Mouse (Mus musculus) inflammation-experienced regulatory T-cells, adult 6 months (primary cell): ENCODE measurements around the gene Agbl3. TPM values are rescaled to one million over a fixed set of nuclear protein-coding genes. Genes with fewer than 3 reads are reported as not detected.
A peak's percentile ranks its signal among the peaks of the same experiment; 100 is the strongest.

ENCODE experiments used
- ATAC-seq: one replicate; pipeline ENCODE4 v1.8.0; 2017
- polyA plus RNA-seq, 3 experiments: library from polyadenylated mRNA; unstranded; fragments of 100-300 nt; shearing (Covaris generic); gene quantifications; one replicate each; pipeline ENCODE4 v1.2.1; 2017

Agbl3 gene
- polyA plus RNA-seq, 3 experiments from 2014 or later: 1.7 to 2.6 (median 2.3) TPM

DNA sequence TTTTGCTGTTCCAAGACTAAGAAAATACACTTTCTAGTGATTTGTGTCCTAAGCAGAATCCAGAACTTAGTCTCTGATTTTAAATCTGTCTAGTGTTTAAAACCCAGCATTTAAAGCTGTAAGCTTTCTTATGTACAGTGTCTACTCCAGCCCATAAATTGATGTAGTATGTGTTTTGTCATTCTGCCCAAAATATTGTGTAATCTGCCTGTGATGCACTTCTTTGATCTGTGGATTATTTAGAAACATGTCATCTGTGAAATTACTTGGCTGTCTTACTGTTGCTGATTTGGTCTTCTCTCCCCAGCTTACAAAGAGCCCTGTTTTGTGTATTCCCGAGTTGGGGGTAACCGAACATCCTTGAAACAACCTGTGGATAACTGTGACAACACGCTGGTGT is 17.7 kb downstream of the Agbl3 start:
- ATAC-seq: no peak

DNA sequence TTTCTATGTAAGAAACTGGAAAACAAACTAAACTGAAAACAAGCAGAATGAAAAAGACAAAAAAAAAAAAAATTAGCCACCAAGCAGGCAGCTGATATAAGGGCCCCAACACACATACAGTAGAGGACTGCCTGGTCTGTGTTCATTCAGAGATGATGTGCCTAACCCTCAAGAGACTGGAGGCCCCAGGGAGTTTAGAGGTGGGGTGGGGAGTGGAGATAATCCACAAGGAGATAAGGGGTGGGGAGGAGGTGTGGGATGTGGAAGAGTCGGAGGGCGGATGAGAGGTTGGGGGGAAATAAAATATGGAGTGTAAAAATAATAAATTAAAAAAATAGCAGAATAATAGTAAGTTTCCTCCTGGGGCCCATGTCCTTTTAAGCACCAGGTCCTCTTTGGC is 25.4 kb downstream of the Agbl3 start:
- ATAC-seq: no peak

DNA sequence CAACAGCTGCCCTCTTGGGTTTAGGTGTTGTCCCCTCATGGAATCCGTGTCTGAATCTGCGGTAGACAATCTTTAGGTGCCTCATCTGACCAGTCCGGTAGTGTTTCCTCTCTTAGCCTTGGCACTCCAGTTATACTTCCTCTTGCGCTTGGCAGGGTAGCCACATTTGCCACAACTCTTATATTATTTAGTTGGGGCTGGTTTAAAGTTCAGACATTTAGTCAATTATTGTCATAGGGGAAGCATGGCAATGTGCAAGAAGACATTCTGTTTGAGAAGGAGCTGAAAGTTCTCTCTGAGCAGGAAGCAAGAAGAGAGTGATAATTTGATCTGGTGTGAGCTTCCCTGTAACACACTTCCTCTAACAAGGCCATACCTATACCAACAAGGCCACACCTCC is 30.4 kb downstream of the Agbl3 start:
- no peak for ATAC-seq

DNA sequence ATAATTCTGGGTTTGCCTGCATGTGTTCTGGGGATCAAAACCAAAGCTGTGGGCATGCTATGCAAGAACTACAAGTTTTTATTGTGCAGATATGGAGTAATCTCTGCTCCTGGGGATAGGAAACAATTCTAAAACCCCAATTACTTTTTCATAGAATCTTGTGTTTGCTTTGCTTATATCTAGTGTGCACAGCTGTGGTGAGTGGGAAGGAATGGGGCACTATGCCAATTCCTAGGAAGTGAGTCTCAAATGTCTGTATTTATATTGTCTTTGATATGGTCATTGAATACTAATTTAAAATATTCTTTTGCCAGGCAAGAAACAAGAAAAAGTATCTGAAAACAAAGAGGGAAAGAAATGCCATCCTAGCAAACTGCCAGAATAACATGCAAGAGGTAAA is 44.2 kb downstream of the Agbl3 start:
- no peak for ATAC-seq

DNA sequence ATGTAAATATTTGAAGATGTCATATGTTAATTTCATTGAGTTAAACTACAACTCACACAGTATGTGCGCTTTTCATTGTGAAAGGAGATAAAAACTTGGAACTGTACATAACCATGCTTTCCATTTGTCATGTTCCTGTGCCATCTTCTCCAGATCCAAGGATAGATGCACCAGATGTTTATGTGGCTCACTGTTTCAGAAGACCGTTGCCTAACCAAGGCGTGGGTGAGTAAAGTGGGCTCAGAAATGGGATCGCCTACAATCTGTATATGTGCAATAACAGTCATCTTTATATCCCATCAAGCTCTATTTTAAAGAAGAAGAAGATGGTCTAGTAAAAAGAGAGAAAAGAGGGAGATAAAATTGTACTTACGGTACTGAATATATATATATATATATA is 52.1 kb downstream of the Agbl3 start:
- no peak for ATAC-seq

DNA sequence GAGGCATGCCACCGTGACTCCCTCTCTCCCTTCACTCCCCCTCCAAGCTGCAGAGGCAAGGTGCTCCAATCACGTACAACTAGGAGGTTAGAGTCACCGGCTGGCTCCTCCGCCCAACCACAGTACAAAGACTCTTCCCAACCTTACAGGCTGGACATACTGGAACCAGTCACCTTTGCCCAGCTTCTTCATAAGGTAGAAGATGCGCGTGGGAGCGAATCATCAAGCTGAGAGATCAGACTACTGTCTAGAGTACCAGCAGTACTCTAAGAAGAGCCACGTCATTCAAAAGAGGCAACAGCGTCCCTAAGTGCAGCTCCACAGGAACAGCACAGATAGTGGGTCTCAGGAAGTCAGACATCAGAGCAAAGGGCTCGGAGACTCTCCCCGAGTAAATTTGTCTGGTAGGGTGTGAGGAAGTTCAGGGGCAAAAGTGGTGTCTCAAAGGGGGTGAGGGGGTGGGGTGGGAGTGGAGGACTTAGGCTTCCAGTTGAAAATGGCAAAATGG is 81.4 kb downstream of the Agbl3 start:
- ATAC-seq: no peak

DNA sequence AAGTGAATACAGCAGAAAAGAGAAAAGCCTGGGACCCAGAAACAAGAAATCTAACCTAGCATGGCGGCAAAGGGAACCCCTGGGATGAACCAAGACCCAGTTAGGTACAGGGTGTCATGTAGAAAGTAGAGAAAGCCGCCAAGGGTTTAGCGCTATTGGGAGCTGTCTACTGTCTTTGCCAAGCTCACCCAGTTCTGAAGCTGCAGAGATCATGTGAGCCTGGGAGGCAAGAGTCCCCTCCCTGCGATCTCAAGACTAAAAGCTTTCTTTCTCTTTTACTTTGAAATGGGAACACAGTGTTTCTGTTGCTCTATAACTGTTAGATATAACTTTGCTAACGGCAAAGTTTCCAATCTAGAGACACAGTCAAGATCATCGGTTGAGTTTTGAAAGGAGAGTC is 82.1 kb downstream of the Agbl3 start:
- ATAC-seq: peak; percentile 69

DNA sequence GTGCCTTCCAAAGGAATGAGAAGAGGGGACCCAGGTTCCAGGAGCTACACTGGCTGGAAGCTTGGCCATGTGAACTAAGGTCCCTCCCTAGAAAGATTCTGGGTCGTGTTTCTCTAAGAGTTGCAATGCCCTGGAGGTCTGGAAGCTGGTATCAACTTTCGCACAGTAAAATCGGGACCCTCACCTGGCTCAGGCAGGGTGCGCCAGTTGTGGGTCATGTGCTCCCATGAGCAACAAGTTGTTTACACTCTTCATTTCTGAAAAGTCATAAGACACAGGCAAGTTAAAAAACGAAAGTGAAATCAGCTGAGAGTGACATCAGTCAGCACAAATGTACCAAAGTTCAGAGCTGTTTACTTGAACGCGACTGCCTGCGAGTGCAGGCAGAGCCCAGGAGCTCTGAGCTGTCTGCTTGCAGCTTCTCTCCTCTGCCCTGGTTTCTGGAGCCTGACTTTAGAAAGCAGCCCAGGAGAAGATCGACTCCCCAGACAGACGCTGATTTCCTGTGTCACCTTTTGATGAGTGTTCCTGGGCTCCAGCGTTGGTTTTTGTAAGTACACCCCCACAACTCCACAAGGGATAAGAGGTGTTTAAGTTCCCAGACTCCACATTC is 82.7 kb downstream of the Agbl3 start, which contains the start of gene Tmem140:
TSS of gene Tmem140 (plus strand) at position 356 of the 613 bp plus-strand sequence.
- peak; percentile 91 for ATAC-seq

DNA sequence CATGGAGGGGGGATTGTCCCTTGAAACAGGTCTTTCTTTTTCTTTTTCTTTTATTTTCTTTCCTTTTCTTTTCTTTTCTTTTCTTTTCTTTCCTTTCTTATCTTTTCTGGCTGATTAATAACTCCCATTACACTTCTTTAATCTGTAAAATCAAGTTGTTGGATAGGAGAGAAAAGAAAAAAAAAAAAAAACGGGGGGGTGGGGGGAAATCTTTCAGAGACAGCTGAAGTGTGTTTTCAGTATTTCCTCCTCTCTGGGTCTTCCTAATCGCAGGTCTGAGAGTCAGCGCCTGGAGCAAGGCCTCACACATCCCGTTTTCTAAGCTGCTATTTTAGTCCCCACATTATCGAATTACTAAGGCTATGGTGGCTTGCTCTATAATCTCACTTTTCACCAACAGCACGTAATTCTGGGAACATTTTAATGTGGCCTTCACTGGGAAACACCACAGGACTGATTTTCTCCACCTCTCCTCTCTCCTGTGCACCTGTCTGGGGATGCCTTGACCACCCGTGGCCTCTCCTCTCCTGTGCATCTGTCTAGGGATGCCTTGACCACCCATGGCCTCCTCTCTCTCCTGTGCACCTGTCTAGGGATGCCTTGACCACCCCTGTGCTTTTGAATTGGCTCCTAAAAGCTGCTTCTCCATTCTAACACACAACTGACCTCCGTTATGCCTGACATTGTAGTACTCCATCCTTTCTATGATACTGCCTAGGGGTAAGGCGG is 83.7 kb downstream of the Agbl3 start:
- no peak for ATAC-seq

DNA sequence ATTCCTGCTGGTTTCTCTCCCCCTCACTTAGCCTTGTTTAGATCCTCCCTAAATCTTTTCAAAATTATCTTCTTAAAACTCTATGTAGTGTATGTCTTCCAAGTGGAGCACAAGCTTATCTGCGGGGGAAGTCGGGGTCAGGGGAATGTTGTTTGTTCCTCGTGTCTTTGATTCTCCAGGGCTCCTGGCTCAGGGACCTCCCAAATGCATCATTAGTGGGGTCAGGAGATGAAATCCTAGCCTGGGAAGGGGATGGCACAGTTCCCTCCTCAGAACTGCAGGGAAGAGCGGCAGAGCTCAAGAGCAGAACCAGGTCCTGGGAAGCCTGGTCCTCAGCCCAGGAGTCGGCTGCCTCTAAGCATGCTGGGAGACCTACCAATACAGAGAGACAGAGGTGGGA is 85.0 kb downstream of the Agbl3 start:
- ATAC-seq: no peak

DNA sequence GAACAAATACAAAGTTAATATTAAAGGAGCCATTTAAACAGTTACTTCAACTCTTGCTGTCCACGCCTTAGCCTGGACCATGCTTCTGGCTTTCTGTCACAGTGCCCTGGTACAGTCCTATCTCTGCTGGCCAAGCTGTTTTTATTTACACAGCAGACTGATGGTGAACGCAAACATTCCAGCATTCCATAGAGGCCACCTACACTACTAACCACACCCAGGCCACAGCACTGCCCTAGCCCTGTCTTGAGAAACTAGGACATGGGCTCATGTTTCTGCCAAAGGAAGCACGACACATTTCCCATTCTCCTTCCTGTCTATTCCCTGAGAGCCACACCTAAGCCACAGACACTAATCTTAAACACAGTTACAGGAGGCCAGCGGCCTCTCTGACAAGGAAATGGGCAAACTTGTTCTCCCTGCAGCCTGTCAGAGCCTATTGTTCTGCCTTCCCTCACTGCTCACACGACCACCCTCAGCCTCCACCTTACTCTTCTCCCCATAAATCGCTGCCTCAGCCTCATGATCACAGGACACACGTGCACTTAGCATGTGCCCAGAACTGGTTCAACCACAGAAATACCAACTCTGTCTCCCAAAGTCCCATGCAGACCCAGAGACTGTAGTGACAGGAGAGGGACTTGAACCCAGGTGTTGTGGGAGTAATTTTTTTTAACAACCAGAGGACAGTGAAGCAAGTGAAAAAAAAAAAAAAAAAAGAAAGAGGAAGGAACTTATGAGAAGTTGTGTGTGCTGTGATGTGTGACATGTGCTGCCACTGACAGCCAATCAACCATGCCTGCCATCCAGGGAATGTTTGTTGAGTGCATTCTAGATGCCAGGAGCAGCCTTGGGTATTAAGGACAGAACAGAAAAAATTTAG is 85.7 kb downstream of the Agbl3 start:
- no peak for ATAC-seq

DNA sequence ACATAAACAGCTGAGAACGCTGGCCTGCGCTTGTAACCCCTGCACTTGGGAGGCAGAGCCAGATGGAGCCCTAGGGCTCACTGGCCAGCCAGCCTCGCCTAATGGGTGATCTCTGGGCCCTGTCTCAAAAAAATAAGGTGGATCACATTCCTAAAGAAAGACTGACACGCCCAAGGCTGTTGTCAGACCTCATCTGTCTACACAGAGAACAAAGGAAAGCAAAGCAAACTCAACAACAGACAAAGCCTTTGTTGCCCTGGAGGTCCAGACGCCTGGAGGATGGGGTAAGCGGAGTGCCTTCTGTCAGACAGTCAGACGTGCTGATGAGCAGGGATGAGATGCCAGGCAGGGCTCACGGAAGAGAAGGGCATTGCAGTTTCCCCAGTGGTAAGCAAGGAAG is 86.6 kb downstream of the Agbl3 start:
- ATAC-seq: no peak

DNA sequence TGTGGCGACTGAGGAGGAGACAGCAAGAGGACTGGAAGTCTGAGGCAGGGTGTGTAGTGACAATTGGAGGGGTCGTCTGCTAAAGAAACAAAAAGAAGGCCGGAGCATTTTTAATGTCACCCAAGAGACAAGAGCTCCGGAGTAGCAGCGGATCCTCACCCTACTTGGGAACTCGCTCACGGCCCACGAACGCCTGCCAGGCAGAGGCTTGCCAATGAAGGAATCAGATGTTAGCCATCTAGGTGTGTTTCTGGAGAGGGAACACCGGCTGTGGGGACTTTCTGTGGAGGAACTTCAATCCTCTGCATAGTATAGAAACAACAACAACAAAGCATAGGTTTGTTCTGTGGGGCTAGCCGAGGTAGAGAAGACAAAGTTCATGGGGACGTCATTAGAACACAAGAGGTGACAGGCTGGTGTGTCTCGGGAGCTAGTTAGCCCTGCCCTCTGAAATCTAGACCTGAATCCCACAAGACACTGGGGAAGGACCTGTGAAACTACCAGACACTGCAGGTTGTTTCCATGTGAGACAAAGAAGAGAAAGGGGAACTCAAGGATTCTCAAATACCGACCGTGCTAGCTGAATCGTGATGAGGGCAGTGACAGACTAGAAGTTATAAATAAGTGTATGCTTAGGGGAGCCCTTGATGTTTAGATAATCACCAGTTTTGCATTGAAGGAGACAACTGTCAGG is 87.2 kb downstream of the Agbl3 start:
- no peak for ATAC-seq

DNA sequence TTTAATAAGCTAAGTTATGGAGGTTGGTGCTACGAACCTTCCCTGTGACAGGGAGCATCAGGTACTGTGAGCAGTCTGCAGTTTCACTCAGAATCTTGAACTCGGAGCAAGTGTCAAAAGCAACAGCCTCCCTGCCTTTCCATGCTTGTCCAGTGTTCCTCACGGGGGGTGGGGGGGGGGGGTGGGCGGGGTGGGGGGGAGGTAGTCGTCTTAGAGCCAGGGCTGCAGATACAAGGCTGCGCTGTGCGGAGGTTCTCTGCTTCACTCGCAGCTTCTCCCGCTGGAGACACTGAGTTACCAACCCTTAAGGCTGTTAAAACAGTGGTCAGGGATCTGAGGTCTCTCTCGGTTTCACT is 87.7 kb downstream of the Agbl3 start:
- ATAC-seq: no peak

DNA sequence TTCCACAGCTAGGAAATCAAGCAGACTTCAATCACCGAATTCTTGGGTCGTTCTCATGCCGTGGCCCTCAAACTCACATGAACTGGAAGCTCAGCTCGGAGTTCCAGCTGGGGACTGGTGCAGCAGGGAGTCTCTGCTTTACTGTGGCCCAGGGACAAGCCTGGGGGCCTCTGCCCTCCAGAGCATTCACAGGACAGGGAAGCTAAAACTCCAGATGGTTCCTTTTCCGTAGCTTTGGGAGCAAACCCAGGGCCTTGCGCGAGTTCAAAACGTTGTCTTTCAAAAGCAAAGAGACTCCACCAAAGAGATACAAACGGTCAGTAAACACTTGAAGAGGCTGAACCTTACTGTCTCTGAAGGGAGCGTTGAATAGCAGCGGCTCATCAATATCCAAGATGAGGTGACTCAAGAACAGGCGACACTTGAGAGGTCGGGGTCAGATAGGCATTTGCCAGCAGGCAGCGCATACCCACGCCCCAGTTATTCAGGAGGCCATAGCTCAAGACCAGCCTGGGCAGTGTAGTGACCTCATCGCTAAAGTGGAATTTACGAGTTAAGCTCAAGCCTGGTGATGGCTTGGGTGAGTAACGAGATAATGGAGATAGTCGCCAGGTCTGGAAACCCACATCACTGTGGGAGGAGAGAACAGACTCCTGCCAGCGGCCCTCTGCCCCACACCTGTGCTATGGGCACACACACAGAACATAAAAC is 88.4 kb downstream of the Agbl3 start:
- ATAC-seq: peak; percentile 3

DNA sequence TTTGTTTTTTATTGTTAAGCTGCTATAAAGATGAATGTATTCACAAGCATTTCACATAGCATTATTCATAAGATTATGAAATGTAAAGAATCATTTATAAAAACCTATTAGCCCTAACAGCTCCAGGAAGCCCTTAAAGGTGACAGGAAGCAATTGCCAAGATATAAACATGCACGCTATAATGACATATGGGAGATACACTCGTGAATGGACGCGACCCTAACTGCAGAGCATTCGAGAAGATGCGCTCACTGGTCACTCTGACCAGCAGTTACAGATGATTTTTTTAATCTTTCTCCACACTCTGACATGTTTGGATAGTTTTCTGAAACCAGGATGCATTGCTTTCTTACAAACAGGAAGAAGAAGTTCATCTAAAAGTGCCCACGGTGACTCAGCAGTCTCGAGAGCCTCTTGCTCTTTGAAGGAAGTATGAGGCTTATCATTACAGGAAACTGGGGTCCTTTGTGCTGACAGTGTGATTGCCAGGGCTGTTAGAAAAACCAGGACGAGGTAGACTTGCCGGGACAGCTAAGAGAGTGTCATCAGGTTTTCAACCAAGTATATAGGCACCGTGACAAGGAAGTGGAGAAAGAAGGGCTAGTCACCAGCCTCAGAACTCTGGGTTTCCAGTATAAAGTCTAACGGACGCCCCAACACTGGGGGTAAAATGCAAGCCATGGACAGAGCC is 89.1 kb downstream of the Agbl3 start:
- ATAC-seq: peak; percentile 95

DNA sequence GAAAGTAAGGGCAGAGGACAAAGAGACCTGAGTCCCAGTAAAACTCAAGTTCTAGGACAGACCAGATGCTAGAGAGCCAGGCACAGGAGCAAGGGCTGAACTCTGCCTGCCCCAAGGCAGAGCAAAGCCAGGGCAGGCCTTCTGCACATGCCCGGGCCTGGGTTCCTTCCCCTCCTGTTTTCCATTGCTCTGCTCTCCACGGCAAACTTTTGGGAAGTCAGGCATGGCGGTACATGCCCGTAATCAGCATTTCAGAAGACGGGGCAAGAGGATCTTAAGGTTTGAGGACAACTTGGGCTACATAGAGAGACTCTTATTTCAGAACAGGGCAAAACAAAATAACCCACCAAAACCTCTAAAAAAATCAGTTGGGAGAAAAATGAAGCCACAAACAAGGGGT is 89.9 kb downstream of the Agbl3 start:
- no peak for ATAC-seq

DNA sequence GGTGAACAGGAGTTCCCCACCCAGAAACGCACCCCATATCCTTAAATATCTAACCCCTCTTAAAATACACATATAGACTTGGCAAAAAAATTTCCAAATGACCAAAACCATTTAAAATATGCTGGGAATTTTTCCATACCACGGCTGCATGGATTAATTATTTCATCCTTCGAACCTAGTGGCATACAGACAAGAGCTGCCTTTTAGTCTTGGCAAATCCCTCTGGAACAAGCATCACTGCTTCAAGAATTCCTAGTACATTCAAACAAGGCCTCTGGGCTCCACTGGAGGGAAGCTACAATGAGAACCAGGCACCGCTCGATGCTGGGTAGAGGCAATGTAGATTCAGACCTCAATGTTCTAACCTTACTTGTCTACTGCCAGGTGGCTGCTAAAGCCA is 90.5 kb downstream of the Agbl3 start:
- no peak for ATAC-seq

DNA sequence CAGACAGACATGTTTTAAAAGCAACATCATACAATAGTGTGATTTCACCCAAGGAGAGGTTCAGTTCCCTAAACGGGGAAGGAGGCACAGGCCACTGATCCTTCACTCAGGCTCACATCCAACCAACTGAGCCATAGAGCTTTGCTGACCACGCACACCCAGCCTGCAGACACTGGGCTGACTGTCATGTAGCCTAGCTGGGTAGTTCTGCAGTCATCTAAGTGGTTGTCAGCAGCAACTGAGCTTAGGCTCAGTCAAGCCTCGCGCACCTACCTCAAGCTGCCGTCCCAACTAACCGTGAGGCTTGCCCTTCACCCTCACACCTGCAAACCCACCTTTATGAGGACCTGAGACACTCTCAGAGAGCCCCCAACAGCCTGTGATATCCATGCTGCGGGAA is 91.7 kb downstream of the Agbl3 start:
- ATAC-seq: no peak

DNA sequence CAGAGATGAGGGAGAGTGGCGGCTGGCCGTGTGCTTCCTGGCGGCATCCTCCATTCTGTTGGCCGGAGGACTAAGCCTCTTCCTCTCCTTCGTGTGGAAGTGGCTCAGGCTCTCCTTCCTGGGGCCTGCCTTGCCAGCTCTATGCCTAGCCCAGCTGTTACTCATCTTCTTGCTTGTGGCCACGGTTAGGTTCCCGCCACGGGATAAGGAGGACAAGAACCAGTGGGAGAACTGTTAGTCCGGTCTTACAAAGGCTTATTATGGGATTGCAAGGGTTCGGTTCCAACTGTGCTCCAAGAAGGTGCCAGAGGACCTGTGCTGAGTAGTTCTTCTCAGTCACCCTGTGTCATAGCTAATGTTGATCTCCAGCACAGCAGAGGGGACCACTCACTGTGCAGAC is 92.6 kb downstream of the Agbl3 start:
- ATAC-seq: no peak

DNA sequence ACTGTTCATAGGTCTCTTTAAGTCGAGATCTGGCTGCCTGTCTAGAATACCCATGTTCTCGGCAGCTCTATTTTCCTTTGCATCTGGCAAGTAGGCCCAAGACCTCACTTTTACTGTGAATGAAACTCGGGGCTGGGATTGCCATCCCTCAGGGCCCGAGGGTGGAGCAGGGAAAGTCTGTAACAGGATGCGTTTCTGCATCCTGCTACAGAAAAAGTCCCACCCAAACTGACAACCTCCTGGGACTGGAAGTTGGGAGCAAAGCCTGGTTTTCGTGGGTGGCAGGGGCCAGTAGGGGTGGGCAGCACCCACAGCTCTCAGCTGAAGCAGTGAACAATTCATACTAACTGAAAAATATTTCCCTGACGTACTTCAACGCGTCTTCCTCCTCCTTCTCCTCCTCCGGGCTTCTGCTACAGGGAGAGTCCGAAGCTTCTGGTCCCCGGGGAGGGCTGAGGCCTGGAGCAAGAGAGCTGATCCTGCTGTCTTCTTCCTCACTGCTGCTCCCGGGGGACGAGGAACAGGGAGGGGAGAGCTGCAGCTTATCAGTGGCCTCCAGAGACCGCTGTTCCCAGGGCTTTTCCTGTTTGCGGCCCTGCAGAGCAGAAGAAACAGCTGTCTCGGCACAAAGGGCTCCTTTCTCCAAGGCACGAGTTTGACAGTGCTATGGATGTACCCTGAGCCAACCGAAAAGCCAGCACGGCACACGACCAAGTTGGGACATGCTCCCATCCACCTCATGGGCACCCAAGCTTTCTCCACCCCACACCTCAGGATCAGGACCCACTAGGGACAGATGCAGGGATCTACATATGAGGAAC is 94.1 kb downstream of the Agbl3 start:
- no peak for ATAC-seq
